Mouse (Mus musculus): ENCODE data around the gene Pcbp3. TPM values are rescaled to one million over a fixed set of nuclear protein-coding genes. Genes with fewer than 3 reads are reported as not detected.

Pcbp3 gene
- polyA plus RNA-seq, 1 experiment from 2014 or later = 45.8 TPM

- WGBS = 77% methylated on average over 1 of the region's 1 CpGs
- no peak overlapping the region for H3K27ac ChIP-seq (ENCODE audit: low read depth, low read length)
- H3K9ac ChIP-seq (replicated peaks; ENCODE audit: low read depth, low read length) = no peak overlapping the region
- H3K4me1 ChIP-seq (ENCODE audit: control insufficient read depth, insufficient read depth, low read length) = no peaks in the 10 kb centered on the region
- no peak overlapping the region for H3K4me3 ChIP-seq (ENCODE audit: low read depth, low read length)
- H3K36me3 ChIP-seq (ENCODE audit: control insufficient read depth, insufficient read depth, low read length) = no peaks in the 10 kb centered on the region
- H3K4me2 ChIP-seq (ENCODE audit: low read depth, low read length) = no peak overlapping the region
- no peak for ATAC-seq (ENCODE audit: low read depth)
- H3K9me3 ChIP-seq (ENCODE audit: control insufficient read depth, low read length) = no peaks in the 10 kb centered on the region
- H3K27me3 ChIP-seq (ENCODE audit: control insufficient read depth, insufficient read depth, low read length) = no peaks in the 10 kb centered on the region
Measured at GRCm38 (mm10) chr10:76791475-76791874, 170.2 kb downstream of the Pcbp3 start.

DNA sequence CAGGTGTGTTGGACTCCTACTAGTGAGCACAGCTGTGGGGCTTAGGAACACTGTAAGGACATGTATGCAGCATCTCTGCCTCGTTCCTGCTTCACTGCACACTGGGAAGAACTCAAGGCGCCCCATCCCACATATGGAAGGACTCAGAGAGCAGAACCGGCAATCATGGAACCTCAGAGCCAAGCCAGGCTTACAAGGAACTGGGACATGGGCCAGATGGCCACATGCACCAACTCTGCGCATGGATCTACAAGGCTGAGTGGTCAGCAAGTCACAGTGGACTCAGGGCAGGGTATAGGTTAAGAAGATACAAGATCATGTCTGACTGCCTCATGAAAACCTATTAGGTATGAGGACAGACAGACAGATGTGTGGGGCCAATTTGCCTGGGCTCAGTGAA is 171.8 kb downstream of the Pcbp3 start:
- H3K36me3 ChIP-seq (ENCODE audit: control insufficient read depth, insufficient read depth, low read length) = no peaks in the 10 kb centered on the region
- no peak overlapping the region for H3K27ac ChIP-seq (ENCODE audit: low read depth, low read length)
- no peaks in the 10 kb centered on the region for H3K27me3 ChIP-seq (ENCODE audit: control insufficient read depth, insufficient read depth, low read length)
- WGBS = 96% methylated on average over 4 of the region's 4 CpGs
- no peak overlapping the region for H3K9ac ChIP-seq (replicated peaks; ENCODE audit: low read depth, low read length)
- H3K9me3 ChIP-seq (ENCODE audit: control insufficient read depth, low read length) = no peaks in the 10 kb centered on the region
- H3K4me1 ChIP-seq (ENCODE audit: control insufficient read depth, insufficient read depth, low read length) = no peaks in the 10 kb centered on the region
- no peak overlapping the region for H3K4me2 ChIP-seq (ENCODE audit: low read depth, low read length)
- no peak overlapping the region for H3K4me3 ChIP-seq (ENCODE audit: low read depth, low read length)
- ATAC-seq (ENCODE audit: low read depth) = no peak

GRCm38 (mm10) chr10:76785312-76785711 is 176.4 kb downstream of the Pcbp3 start:
- whole genome bisulfite sequencing = 82% methylated on average over 6 of the region's 6 CpGs
- no peaks in the 10 kb centered on the region for H3K9me3 ChIP-seq (ENCODE audit: control insufficient read depth, low read length)

GRCm38 (mm10) chr10:76779225-76779624 is 182.5 kb downstream of the Pcbp3 start:
- Histone ChIP-seq H3K9me3 (ENCODE audit: control insufficient read depth, low read length) (no peaks in the 10 kb centered on the region), H3K4me1 (ENCODE audit: control insufficient read depth, insufficient read depth, low read length) (no peaks in the 10 kb centered on the region), H3K36me3 (ENCODE audit: control insufficient read depth, insufficient read depth, low read length) (no peaks in the 10 kb centered on the region), H3K4me3 (ENCODE audit: low read depth, low read length) (no peak overlapping the region), H3K27me3 (ENCODE audit: control insufficient read depth, insufficient read depth, low read length) (no peaks in the 10 kb centered on the region), H3K9ac (replicated peaks; ENCODE audit: low read depth, low read length) (no peak overlapping the region), H3K27ac (ENCODE audit: low read depth, low read length) (no peak overlapping the region), H3K4me2 (ENCODE audit: low read depth, low read length) (no peak overlapping the region)
- WGBS = 87% methylated on average over 5 of the region's 5 CpGs
- no peak for ATAC-seq (ENCODE audit: low read depth)

More at GRCm38 (mm10) chr10:76785312-76785711, 176.4 kb downstream of the Pcbp3 start:
- Histone ChIP-seq H3K36me3 (ENCODE audit: control insufficient read depth, insufficient read depth, low read length) (no peaks in the 10 kb centered on the region), H3K4me3 (ENCODE audit: low read depth, low read length) (no peak overlapping the region), H3K4me2 (ENCODE audit: low read depth, low read length) (no peak overlapping the region), H3K4me1 (ENCODE audit: control insufficient read depth, insufficient read depth, low read length) (no peaks in the 10 kb centered on the region), H3K27me3 (ENCODE audit: control insufficient read depth, insufficient read depth, low read length) (no peaks in the 10 kb centered on the region), H3K27ac (ENCODE audit: low read depth, low read length) (no peak overlapping the region), H3K9ac (replicated peaks; ENCODE audit: low read depth, low read length) (no peak overlapping the region)
- no peak for ATAC-seq (ENCODE audit: low read depth)

- Histone ChIP-seq H3K9ac (replicated peaks; ENCODE audit: low read depth, low read length) (no peak overlapping the region), H3K27me3 (ENCODE audit: control insufficient read depth, insufficient read depth, low read length) (no peaks in the 10 kb centered on the region), H3K36me3 (ENCODE audit: control insufficient read depth, insufficient read depth, low read length) (no peaks in the 10 kb centered on the region; the same call in 1 of the 2 replicates), H3K4me1 (ENCODE audit: control insufficient read depth, insufficient read depth, low read length) (no peaks in the 10 kb centered on the region), H3K27ac (ENCODE audit: low read depth, low read length) (no peak overlapping the region), H3K9me3 (ENCODE audit: control insufficient read depth, low read length) (no peaks in the 10 kb centered on the region), H3K4me3 (ENCODE audit: low read depth, low read length) (no peak overlapping the region), H3K4me2 (ENCODE audit: low read depth, low read length) (no peak overlapping the region)
- no peak for ATAC-seq (ENCODE audit: low read depth)
- WGBS = 92% methylated on average over 3 of the region's 3 CpGs
Measured at GRCm38 (mm10) chr10:76771624-76772023, 190.1 kb downstream of the Pcbp3 start.

DNA sequence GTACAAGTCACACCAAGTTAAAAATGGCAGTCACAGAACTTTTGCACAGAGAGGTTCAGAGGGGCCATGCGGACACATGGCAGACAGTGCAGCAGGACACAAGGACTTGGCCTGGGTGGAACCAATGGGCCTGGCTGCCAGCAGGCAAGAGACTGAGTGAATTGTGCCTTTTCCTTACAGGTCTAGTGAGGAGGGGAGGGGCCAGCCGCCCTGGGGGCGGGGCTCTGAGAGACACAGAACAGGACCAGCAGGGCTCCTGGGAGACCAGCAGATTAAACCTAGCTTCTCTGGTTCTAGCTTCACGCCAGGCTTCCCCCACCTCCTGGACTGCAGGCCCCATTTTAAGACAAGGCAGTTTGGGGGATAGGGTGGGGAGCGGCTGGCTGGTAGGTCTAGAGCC is 190.6 kb downstream of the Pcbp3 start:
- WGBS = 64% methylated on average over 5 of the region's 5 CpGs
- Histone ChIP-seq H3K36me3 (ENCODE audit: control insufficient read depth, insufficient read depth, low read length) (no peaks in the 10 kb centered on the region; the same call in 1 of the 2 replicates), H3K9me3 (ENCODE audit: control insufficient read depth, low read length) (no peaks in the 10 kb centered on the region), H3K4me3 (ENCODE audit: low read depth, low read length) (no peak overlapping the region), H3K4me1 (ENCODE audit: control insufficient read depth, insufficient read depth, low read length) (no peaks in the 10 kb centered on the region), H3K27ac (ENCODE audit: low read depth, low read length) (no peak overlapping the region), H3K9ac (replicated peaks; ENCODE audit: low read depth, low read length) (no peak overlapping the region), H3K27me3 (ENCODE audit: control insufficient read depth, insufficient read depth, low read length) (no peaks in the 10 kb centered on the region), H3K4me2 (ENCODE audit: low read depth, low read length) (no peak overlapping the region)
- ATAC-seq (ENCODE audit: low read depth) = no peak

DNA sequence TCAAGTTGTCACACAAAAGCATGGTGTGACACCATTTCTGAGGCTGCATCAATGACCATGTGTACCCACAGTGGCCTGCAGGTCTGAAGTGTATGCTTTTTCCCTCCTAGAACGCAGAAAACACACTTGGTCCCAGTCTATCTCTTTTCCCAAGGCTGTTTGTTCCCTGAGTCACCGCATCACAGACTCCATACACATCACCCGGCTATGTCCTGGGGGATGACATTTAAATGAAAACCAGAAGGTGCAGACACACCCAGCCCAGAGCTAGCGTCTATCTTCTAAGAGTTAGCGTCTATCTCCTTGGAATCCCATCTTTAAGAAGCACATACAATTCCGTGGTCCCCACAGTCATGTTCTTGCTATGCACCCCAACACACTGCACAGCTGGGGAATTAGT is 192.1 kb downstream of the Pcbp3 start:
- Histone ChIP-seq H3K4me1 (ENCODE audit: control insufficient read depth, insufficient read depth, low read length) (no peaks in the 10 kb centered on the region), H3K9me3 (ENCODE audit: control insufficient read depth, low read length) (no peaks in the 10 kb centered on the region), H3K4me2 (ENCODE audit: low read depth, low read length) (no peak overlapping the region), H3K27me3 (ENCODE audit: control insufficient read depth, insufficient read depth, low read length) (no peaks in the 10 kb centered on the region), H3K36me3 (ENCODE audit: control insufficient read depth, insufficient read depth, low read length) (peaks cover 2% of the 10 kb centered on the region; the same call in 1 of the 2 replicates), H3K27ac (ENCODE audit: low read depth, low read length) (no peak overlapping the region), H3K4me3 (ENCODE audit: low read depth, low read length) (no peak overlapping the region), H3K9ac (replicated peaks; ENCODE audit: low read depth, low read length) (no peak overlapping the region)
- no peak for ATAC-seq (ENCODE audit: low read depth)
- WGBS = 94% methylated on average over 6 of the region's 6 CpGs

GRCm38 (mm10) chr10:76766196-76766595 is 195.5 kb downstream of the Pcbp3 start:
- H3K27me3 ChIP-seq (ENCODE audit: control insufficient read depth, insufficient read depth, low read length) = no peaks in the 10 kb centered on the region
- H3K9me3 ChIP-seq (ENCODE audit: control insufficient read depth, low read length) = no peaks in the 10 kb centered on the region
- 100% methylated on average over 1 of the region's 1 CpGs for WGBS
- peaks cover 2% of the 10 kb centered on the region; the same call in 1 of the 2 replicates for H3K36me3 ChIP-seq (ENCODE audit: control insufficient read depth, insufficient read depth, low read length)
- H3K4me2 ChIP-seq (ENCODE audit: low read depth, low read length) = no peak overlapping the region
- no peak overlapping the region for H3K9ac ChIP-seq (replicated peaks; ENCODE audit: low read depth, low read length)
- ATAC-seq (ENCODE audit: low read depth) = no peak
- no peak overlapping the region for H3K27ac ChIP-seq (ENCODE audit: low read depth, low read length)
- no peak overlapping the region for H3K4me3 ChIP-seq (ENCODE audit: low read depth, low read length)
- H3K4me1 ChIP-seq (ENCODE audit: control insufficient read depth, insufficient read depth, low read length) = no peaks in the 10 kb centered on the region

- no peak for ATAC-seq (ENCODE audit: low read depth)
- WGBS = 97% methylated on average over 4 of the region's 4 CpGs
- H3K9me3 ChIP-seq (ENCODE audit: control insufficient read depth, low read length) = no peaks in the 10 kb centered on the region
- no peak overlapping the region for H3K4me2 ChIP-seq (ENCODE audit: low read depth, low read length)
- H3K4me1 ChIP-seq (ENCODE audit: control insufficient read depth, insufficient read depth, low read length) = no peaks in the 10 kb centered on the region
- no peak overlapping the region for H3K9ac ChIP-seq (replicated peaks; ENCODE audit: low read depth, low read length)
- H3K4me3 ChIP-seq (ENCODE audit: low read depth, low read length) = no peak overlapping the region
- H3K36me3 ChIP-seq (ENCODE audit: control insufficient read depth, insufficient read depth, low read length) = peaks cover 2% of the 10 kb centered on the region; the same call in 1 of the 2 replicates
- no peaks in the 10 kb centered on the region for H3K27me3 ChIP-seq (ENCODE audit: control insufficient read depth, insufficient read depth, low read length)
- no peak overlapping the region for H3K27ac ChIP-seq (ENCODE audit: low read depth, low read length)
Measured at GRCm38 (mm10) chr10:76764927-76765326, 196.8 kb downstream of the Pcbp3 start.
